Comparison of ENCODE assay signal across 27 mouse cellular contexts in genomic region chr19:45722188-45722587, GRCm38 (mm10). TPM values are rescaled to one million over a fixed set of nuclear protein-coding genes. Genes with fewer than 3 reads are reported as not detected.
DNase-seq lines count a peak whose midpoint lies in the region; ATAC-seq and TF ChIP-seq lines count a peak whose summit lies in the region.
"Had no signal": no experiment of that assay in that cellular context is flagged by ENCODE, and none has a peak within 500 bp of the region (broad histone marks: within the 10 kb centered on the region; RNA-seq: fewer than 3 reads in every experiment).

No protein-coding gene starts in this region.

- peaks cover 9% of the 10 kb centered on the region for H3K27me3 ChIP-seq in hindbrain, postnatal 0 days (ENCODE audit: insufficient read depth, low read length)
- H3K27me3 ChIP-seq in hindbrain, embryonic 16.5 days (replicated peaks; ENCODE audit: control insufficient read depth, insufficient read depth, low read length) = peaks cover 33% of the 10 kb centered on the region
- H3K27me3 ChIP-seq in liver, postnatal 0 days (ENCODE audit: insufficient read depth, low read length) = no peaks in the 10 kb centered on the region; the same call in 1 of the 2 replicates
- H3K27me3 ChIP-seq in liver, embryonic 11.5 days (replicated peaks; ENCODE audit: control insufficient read depth, insufficient read depth, low read length) = peaks cover 6% of the 10 kb centered on the region; the same call in 1 of the 2 replicates
- H3K27me3 ChIP-seq in MEL (ENCODE audit: control insufficient read depth in 1 of 2, insufficient read depth in 2 of 2, low read length in 2 of 2) = no peaks in the 10 kb centered on the region
- no peaks in the 10 kb centered on the region for H3K27me3 ChIP-seq in intestine, embryonic 15.5 days (replicated peaks)
- H3K27me3 ChIP-seq: limb, embryonic 15.5 days had no signal

- no peak overlapping the region for H3K4me2 ChIP-seq in hindbrain, postnatal 0 days (ENCODE audit: low read depth, low read length)
- H3K4me2 ChIP-seq in hindbrain, embryonic 16.5 days (ENCODE audit: low read length) = no peak overlapping the region
- no peak overlapping the region for H3K4me2 ChIP-seq in liver, postnatal 0 days (ENCODE audit: low read depth, low read length)
- H3K4me2 ChIP-seq in liver, embryonic 11.5 days = no peak overlapping the region
- H3K4me2 ChIP-seq in intestine, embryonic 15.5 days (replicated peaks) = no peak overlapping the region
- H3K4me2 ChIP-seq: heart, embryonic 15.5 days; limb, embryonic 15.5 days had no signal

- DNase-seq in hindbrain, postnatal 0 days (ENCODE audit: low spot score) = no peak
- DNase-seq in liver, postnatal 0 days = no peak
- DNase-seq in liver, embryonic 11.5 days (ENCODE audit: low spot score) = no peak
- DNase-seq in 416B (ENCODE audit: low read depth) (peak; percentile 9), MEL (ENCODE audit: low read depth, low spot score) (peak; percentile 54)
- no peak for DNase-seq in cerebellum, postnatal 36 days
- DNase-seq: adrenal gland, postnatal 25 days; cerebellum, adult 11-12 months; cerebellum, postnatal 25 days; gastrocnemius, postnatal 25 days; kidney, postnatal 4 days; midbrain, embryonic 14.5 days; right cerebral cortex, postnatal 14 days had no signal

- H3K9me3 ChIP-seq in hindbrain, postnatal 0 days (ENCODE audit: low read length) = no peaks in the 10 kb centered on the region
- H3K9me3 ChIP-seq in hindbrain, embryonic 16.5 days (ENCODE audit: control insufficient read depth, low read length) = no peaks in the 10 kb centered on the region
- no peaks in the 10 kb centered on the region for H3K9me3 ChIP-seq in liver, postnatal 0 days (ENCODE audit: low read length)
- no peaks in the 10 kb centered on the region for H3K9me3 ChIP-seq in liver, embryonic 11.5 days (ENCODE audit: control insufficient read depth, low read length)
- H3K9me3 ChIP-seq in MEL (replicated peaks; ENCODE audit: insufficient read depth, low read length) = no peaks in the 10 kb centered on the region
- no peaks in the 10 kb centered on the region for H3K9me3 ChIP-seq in intestine, embryonic 15.5 days
- H3K9me3 ChIP-seq: embryonic facial prominence, embryonic 10.5 days; heart, embryonic 15.5 days; limb, embryonic 15.5 days had no signal

- H3K4me3 ChIP-seq in hindbrain, postnatal 0 days (ENCODE audit: low read length) = no peak overlapping the region
- no peak overlapping the region for H3K4me3 ChIP-seq in hindbrain, embryonic 16.5 days (ENCODE audit: low read length)
- no peak overlapping the region for H3K4me3 ChIP-seq in liver, postnatal 0 days (ENCODE audit: low read depth, low read length)
- H3K4me3 ChIP-seq in liver, embryonic 11.5 days (ENCODE audit: low read depth, low read length) = no peak overlapping the region
- no peak overlapping the region for H3K4me3 ChIP-seq in MEL (ENCODE audit: control insufficient read depth in 1 of 2, insufficient read depth in 1 of 2, low read depth in 2 of 2, low read length in 2 of 2)
- H3K4me3 ChIP-seq in intestine, embryonic 15.5 days (replicated peaks) = no peak overlapping the region
- H3K4me3 ChIP-seq: embryonic facial prominence, embryonic 10.5 days; heart, embryonic 15.5 days; limb, embryonic 15.5 days had no signal

- H3K4me1 ChIP-seq in hindbrain, postnatal 0 days (ENCODE audit: insufficient read depth, low read length) = no peaks in the 10 kb centered on the region
- peaks cover 5% of the 10 kb centered on the region for H3K4me1 ChIP-seq in hindbrain, embryonic 16.5 days (ENCODE audit: control insufficient read depth, insufficient read depth, low read depth, low read length)
- H3K4me1 ChIP-seq in liver, postnatal 0 days (ENCODE audit: insufficient read depth) = no peaks in the 10 kb centered on the region
- H3K4me1 ChIP-seq in liver, embryonic 11.5 days (replicated peaks; ENCODE audit: control insufficient read depth, insufficient read depth, low read length) = peaks cover 2% of the 10 kb centered on the region; the same call in 1 of the 2 replicates
- H3K4me1 ChIP-seq in MEL (ENCODE audit: control insufficient read depth in 1 of 2, insufficient read depth in 2 of 2, low read length in 2 of 2) = peaks cover 3 to 9% of the 10 kb centered on the region in 2 experiments; a peak in 3 of 4 replicates
- H3K4me1 ChIP-seq in intestine, embryonic 15.5 days (replicated peaks) = peaks cover 6% of the 10 kb centered on the region

- TF ChIP-seq EP300 in liver, postnatal 0 days (IDR thresholded peaks at IDR 0.05; ENCODE audit: low read depth) = no peak
- no peak for TF ChIP-seq EP300 in MEL (IDR thresholded peaks at IDR 0.05; ENCODE audit: low read depth in 1 of 2, low read length in 2 of 2)

- TF ChIP-seq RAD21 in MEL (IDR thresholded peaks at IDR 0.05; ENCODE audit: low read depth, low read length) = peak; percentile 43

- no peaks in the 10 kb centered on the region for H3K79me2 ChIP-seq in MEL (ENCODE audit: control insufficient read depth, insufficient read depth, low read length, poor library complexity)

- no peak overlapping the region for H3K9ac ChIP-seq in hindbrain, postnatal 0 days (replicated peaks; ENCODE audit: low read length)
- H3K9ac ChIP-seq in hindbrain, embryonic 16.5 days (ENCODE audit: low read depth, low read length) = no peak overlapping the region
- no peak overlapping the region for H3K9ac ChIP-seq in liver, postnatal 0 days (replicated peaks)
- no peak overlapping the region for H3K9ac ChIP-seq in liver, embryonic 11.5 days (ENCODE audit: low read depth, low read length)
- no peak overlapping the region for H3K9ac ChIP-seq in MEL (ENCODE audit: control insufficient read depth, low read depth, low read length, poor library complexity, severe bottlenecking)
- no peak overlapping the region for H3K9ac ChIP-seq in intestine, embryonic 15.5 days
- H3K9ac ChIP-seq: heart, embryonic 15.5 days; limb, embryonic 15.5 days had no signal

- TF ChIP-seq CTCF in hindbrain, postnatal 0 days (IDR thresholded peaks at IDR 0.05; ENCODE audit: low read depth) = peak; percentile 21; the same call in 1 of the 2 replicates
- peak; percentile 40; the same call in 1 of the 2 replicates for TF ChIP-seq CTCF in liver, postnatal 0 days (IDR thresholded peaks at IDR 0.05; ENCODE audit: low read depth)
- peak; percentile 66 to 72 (median 72) for TF ChIP-seq CTCF in MEL (IDR thresholded peaks at IDR 0.05 in 2 of 3, conservative IDR thresholded peaks at IDR 0.05 in 1 of 3; ENCODE audit: control insufficient read depth in 1 of 3, insufficient read depth in 1 of 3, low read depth in 2 of 3, low read length in 3 of 3, poor library complexity in 1 of 3, severe bottlenecking in 1 of 3)

- TF ChIP-seq POLR2A in MEL (IDR thresholded peaks at IDR 0.05; ENCODE audit: control insufficient read depth in 1 of 2, insufficient read depth in 1 of 2, low read depth in 1 of 2, low read length in 2 of 2, poor library complexity in 1 of 2) = no peak

- no peak for ATAC-seq in hindbrain, postnatal 0 days
- no peak for ATAC-seq in hindbrain, embryonic 16.5 days
- no peak for ATAC-seq in liver, postnatal 0 days
- no peak for ATAC-seq in liver, embryonic 11.5 days (replicated peaks; ENCODE audit: low FRiP score)
- no peak for ATAC-seq in intestine, embryonic 15.5 days

- no peaks in the 10 kb centered on the region for H3K36me3 ChIP-seq in hindbrain, postnatal 0 days (ENCODE audit: insufficient read depth, low read length)
- H3K36me3 ChIP-seq in hindbrain, embryonic 16.5 days (ENCODE audit: control insufficient read depth, insufficient read depth, low read length) = no peaks in the 10 kb centered on the region
- no peaks in the 10 kb centered on the region for H3K36me3 ChIP-seq in liver, postnatal 0 days (replicated peaks; ENCODE audit: insufficient read depth, low read length)
- H3K36me3 ChIP-seq in liver, embryonic 11.5 days (ENCODE audit: control insufficient read depth, insufficient read depth, low read length) = no peaks in the 10 kb centered on the region
- H3K36me3 ChIP-seq in MEL (ENCODE audit: control insufficient read depth in 1 of 2, insufficient read depth in 2 of 2, low read length in 2 of 2) = peaks cover 0 to 2% of the 10 kb centered on the region in 2 experiments; a peak in 2 of 4 replicates
- no peaks in the 10 kb centered on the region for H3K36me3 ChIP-seq in intestine, embryonic 15.5 days
- H3K36me3 ChIP-seq: embryonic facial prominence, embryonic 10.5 days; heart, embryonic 15.5 days; limb, embryonic 15.5 days had no signal

- H3K27ac ChIP-seq in hindbrain, postnatal 0 days = no peak overlapping the region
- no peak overlapping the region for H3K27ac ChIP-seq in hindbrain, embryonic 16.5 days (ENCODE audit: low read depth, low read length)
- H3K27ac ChIP-seq in liver, postnatal 0 days (ENCODE audit: low read depth) = no peak overlapping the region
- H3K27ac ChIP-seq in liver, embryonic 11.5 days (ENCODE audit: low read depth, low read length) = no peak overlapping the region
- H3K27ac ChIP-seq in MEL (ENCODE audit: control insufficient read depth, low read depth, low read length) = no peak overlapping the region
- no peak overlapping the region for H3K27ac ChIP-seq in intestine, embryonic 15.5 days
- H3K27ac ChIP-seq: embryonic facial prominence, embryonic 10.5 days; heart, embryonic 15.5 days; limb, embryonic 15.5 days had no signal

- WGBS in hindbrain, postnatal 0 days = 73% methylated on average over 5 of the region's 5 CpGs
- 74% methylated on average over 5 of the region's 5 CpGs for WGBS in hindbrain, embryonic 16.5 days
- 69% methylated on average over 5 of the region's 5 CpGs for WGBS in liver, postnatal 0 days (ENCODE audit: insufficient replicate concordance)
- 61% methylated on average over 5 of the region's 5 CpGs for WGBS in liver, embryonic 11.5 days
- WGBS in intestine, embryonic 15.5 days = 72% methylated on average over 5 of the region's 5 CpGs

RNA-seq across cellular contexts. Expression of gene Fgf8, which starts 20.5 kb away (rescaled TPM):
- 1.8 and 2.6 TPM in 2 replicates for total RNA-seq in hindbrain, postnatal 0 days (2014; rRNA removed)
- 1.1 and 1.3 TPM in 2 replicates for polyA plus RNA-seq in hindbrain, postnatal 0 days (2015; fragmentation: Nextera tagmentation; extraction: Ambion mirVana)
- polyA plus RNA-seq in hindbrain, embryonic 16.5 days (2015; fragmentation: Nextera tagmentation; extraction: Ambion mirVana) = 0.52 and 0.69 TPM in 2 replicates
- polyA plus RNA-seq in liver, postnatal 0 days (2015; fragmentation: Nextera tagmentation; extraction: Ambion mirVana) = not detected in 2 replicates
- 0.32 and 0.82 TPM in 2 replicates for polyA plus RNA-seq in liver, embryonic 11.5 days (2014; fragmentation: Nextera tagmentation; extraction: Ambion mirVana)
- not detected in 2 replicates for total RNA-seq in MEL (2012; rRNA removed)
- not detected for polyA plus RNA-seq in MEL (2012; ENCODE audit: insufficient read depth in 1 of 2, insufficient read length in 2 of 2, low read depth in 1 of 2, low replicate concordance in 2 of 2, missing spikeins in 1 of 2)
- polyA plus RNA-seq in intestine, embryonic 15.5 days (2015; fragmentation: Nextera tagmentation; extraction: Ambion mirVana) = not detected in 2 replicates
- total RNA-seq: adrenal gland, postnatal 25 days; gastrocnemius, postnatal 25 days; heart, adult 8-10 months; hematopoietic stem cell, adult 5-6 weeks; layer of hippocampus, postnatal 25 days; left cerebral cortex, postnatal 14 days; megakaryocyte, adult 5-6 weeks; neutrophil, adult 5-6 weeks had no signal
- polyA plus RNA-seq: C2C12; lung, embryonic 16.5 days; stomach, embryonic 14.5 days had no signal

RNA-seq across cellular contexts. Expression of gene Npm3, which starts 27.2 kb away (rescaled TPM):
- 23.6 and 35.7 TPM in 2 replicates for total RNA-seq in hindbrain, postnatal 0 days (2014; rRNA removed)
- 5.6 and 8.1 TPM in 2 replicates for polyA plus RNA-seq in hindbrain, postnatal 0 days (2015; fragmentation: Nextera tagmentation; extraction: Ambion mirVana)
- 5.7 and 6.5 TPM in 2 replicates for polyA plus RNA-seq in hindbrain, embryonic 16.5 days (2015; fragmentation: Nextera tagmentation; extraction: Ambion mirVana)
- polyA plus RNA-seq in liver, postnatal 0 days (2015; fragmentation: Nextera tagmentation; extraction: Ambion mirVana) = 6.3 and 6.5 TPM in 2 replicates
- 32.7 and 34.5 TPM in 2 replicates for polyA plus RNA-seq in liver, embryonic 11.5 days (2014; fragmentation: Nextera tagmentation; extraction: Ambion mirVana)
- total RNA-seq in MEL (2012; rRNA removed) = 417 and 426 TPM in 2 replicates
- 100 to 1,000 TPM in 1 of 2 experiments, not detected in 1; 602 TPM for polyA plus RNA-seq in MEL (2012; ENCODE audit: insufficient read depth in 1 of 2, insufficient read length in 2 of 2, low read depth in 1 of 2, low replicate concordance in 2 of 2, missing spikeins in 1 of 2)
- 13.4 and 14.7 TPM in 2 replicates for polyA plus RNA-seq in intestine, embryonic 15.5 days (2015; fragmentation: Nextera tagmentation; extraction: Ambion mirVana)

Comparison
In these comparisons a context has a peak if more than half of its experiments do, and no peak if none do; other contexts are left out.
1. DNase-seq: peak in 416B (single experiment) and MEL (single experiment); none in hindbrain, postnatal 0 days (single experiment), liver, postnatal 0 days (single experiment), liver, embryonic 11.5 days (single experiment) and cerebellum, postnatal 36 days (0 of 2).
2. CTCF ChIP-seq: peak in every context shown above with its lines; median percentile 72 in MEL; 40 in liver, postnatal 0 days; 21 in hindbrain, postnatal 0 days.